Comparison of ENCODE assay signal across 12 mouse cellular contexts in genomic region chr14:26593281-26593895, GRCm38 (mm10).
"Had no signal": no experiment of that assay in that cellular context is flagged by ENCODE, and none has a peak within 500 bp of the region (broad histone marks: within the 10 kb centered on the region; RNA-seq: fewer than 3 reads in every experiment).

No protein-coding gene starts in this region.

- H3K27me3 ChIP-seq: limb, embryonic 15.5 days; midbrain, embryonic 13.5 days; stomach, embryonic 15.5 days had no signal

- H3K4me3 ChIP-seq: layer of hippocampus, adult 2 months; limb, embryonic 15.5 days; midbrain, embryonic 13.5 days; stomach, embryonic 15.5 days had no signal

- H3K4me2 ChIP-seq: limb, embryonic 15.5 days; lung, embryonic 14.5 days; midbrain, embryonic 13.5 days; stomach, embryonic 15.5 days had no signal

- H3K9me3 ChIP-seq: limb, embryonic 15.5 days; midbrain, embryonic 13.5 days; stomach, embryonic 15.5 days had no signal

- DNase-seq: kidney, adult 8-10 months; kidney, postnatal 36 days; lung, embryonic 14.5 days; lung, postnatal 10 days; thymus, postnatal 36 days had no signal

- H3K27ac ChIP-seq: layer of hippocampus, adult 2 months; limb, embryonic 15.5 days; macrophage; midbrain, embryonic 13.5 days; stomach, embryonic 15.5 days had no signal

- H3K9ac ChIP-seq: limb, embryonic 15.5 days; lung, embryonic 14.5 days; midbrain, embryonic 13.5 days; stomach, embryonic 15.5 days had no signal

- ATAC-seq: inflammation-experienced regulatory T-cells, adult 6 months; intestine, postnatal 0 days; midbrain, embryonic 13.5 days had no signal

- H3K4me1 ChIP-seq: limb, embryonic 15.5 days; midbrain, embryonic 13.5 days; stomach, embryonic 15.5 days had no signal
